Mouse (Mus musculus): ENCODE measurements around the gene Daglb. TPM values are rescaled to one million over a fixed set of nuclear protein-coding genes. Genes with fewer than 3 reads are reported as not detected.

Daglb gene
- polyA plus RNA-seq (2014; fragmentation: Nextera tagmentation; extraction: Ambion mirVana) = 9.3 and 10.3 TPM in 2 replicates

GRCm38 (mm10) chr5:143464100-143464756, at the start of gene Daglb:
Gene Daglb, plus strand, starts transcription at chr5:143464584.
- Histone ChIP-seq H3K9me3 (ENCODE audit: control insufficient read depth, low read length) (no peaks in the 10 kb centered on the region), H3K27me3 (replicated peaks; ENCODE audit: control insufficient read depth, insufficient read depth, low read length) (no peaks in the 10 kb centered on the region), H3K9ac (ENCODE audit: low read length) (peak within 1 kb of the TSS; percentile 56), H3K36me3 (ENCODE audit: control insufficient read depth, insufficient read depth, low read length) (no peaks in the 10 kb centered on the region), H3K4me2 (ENCODE audit: low read length) (peak within 1 kb of the TSS; percentile 97), H3K4me3 (ENCODE audit: low read depth, low read length) (peak within 1 kb of the TSS; percentile 50), H3K27ac (ENCODE audit: low read depth) (no peak within 1 kb of the TSS), H3K4me1 (replicated peaks; ENCODE audit: control insufficient read depth, insufficient read depth, low read length) (peaks cover 12% of the 10 kb centered on the region)
- peak; percentile 89 for DNase-seq (ENCODE audit: low spot score)
- ATAC-seq (replicated peaks; ENCODE audit: low FRiP score, low TSS enrichment, low read depth) = peak; percentile 95
- 2% methylated on average over 43 of the region's 43 CpGs for WGBS

- no peaks in the 10 kb centered on the region for H3K27me3 ChIP-seq (replicated peaks; ENCODE audit: control insufficient read depth, insufficient read depth, low read length)
- no peak overlapping the region for H3K9ac ChIP-seq (ENCODE audit: low read length)
- H3K9me3 ChIP-seq (ENCODE audit: control insufficient read depth, low read length) = 0 out of 2 replicates have a peak, but pooled peaks cover 4% of the 10 kb centered on the region
- ATAC-seq (replicated peaks; ENCODE audit: low FRiP score, low TSS enrichment, low read depth) (no peak), DNase-seq (ENCODE audit: low spot score) (no peak)
- no peak overlapping the region for H3K4me3 ChIP-seq (ENCODE audit: low read depth, low read length)
- no peaks in the 10 kb centered on the region for H3K4me1 ChIP-seq (replicated peaks; ENCODE audit: control insufficient read depth, insufficient read depth, low read length)
- no peak overlapping the region for H3K27ac ChIP-seq (ENCODE audit: low read depth)
- WGBS = 86% methylated on average over 4 of the region's 4 CpGs
- H3K4me2 ChIP-seq (ENCODE audit: low read length) = no peak overlapping the region
- peaks cover 61% of the 10 kb centered on the region for H3K36me3 ChIP-seq (ENCODE audit: control insufficient read depth, insufficient read depth, low read length)
Measured at GRCm38 (mm10) chr5:143421484-143421883, 42.9 kb upstream of the Daglb start.

- Histone ChIP-seq H3K4me1 (replicated peaks; ENCODE audit: control insufficient read depth, insufficient read depth, low read length) (no peaks in the 10 kb centered on the region), H3K4me3 (ENCODE audit: low read depth, low read length) (no peak overlapping the region), H3K27ac (ENCODE audit: low read depth) (no peak overlapping the region), H3K9ac (ENCODE audit: low read length) (no peak overlapping the region), H3K9me3 (ENCODE audit: control insufficient read depth, low read length) (no peaks in the 10 kb centered on the region), H3K27me3 (replicated peaks; ENCODE audit: control insufficient read depth, insufficient read depth, low read length) (no peaks in the 10 kb centered on the region), H3K4me2 (ENCODE audit: low read length) (no peak overlapping the region), H3K36me3 (ENCODE audit: control insufficient read depth, insufficient read depth, low read length) (peaks cover 46% of the 10 kb centered on the region)
- 67% methylated on average over 4 of the region's 4 CpGs for WGBS
- ATAC-seq (replicated peaks; ENCODE audit: low FRiP score, low TSS enrichment, low read depth) = 0 out of 2 replicates have a peak, but pooled peaks have one; percentile 16
- no peak for DNase-seq (ENCODE audit: low spot score)
Measured at GRCm38 (mm10) chr5:143422990-143423389, 41.4 kb upstream of the Daglb start.

- Histone ChIP-seq H3K9me3 (ENCODE audit: control insufficient read depth, low read length) (no peaks in the 10 kb centered on the region), H3K27ac (ENCODE audit: low read depth) (no peak overlapping the region), H3K9ac (ENCODE audit: low read length) (no peak overlapping the region), H3K4me2 (ENCODE audit: low read length) (no peak overlapping the region), H3K4me1 (replicated peaks; ENCODE audit: control insufficient read depth, insufficient read depth, low read length) (no peaks in the 10 kb centered on the region), H3K36me3 (ENCODE audit: control insufficient read depth, insufficient read depth, low read length) (peaks cover 36% of the 10 kb centered on the region), H3K27me3 (replicated peaks; ENCODE audit: control insufficient read depth, insufficient read depth, low read length) (no peaks in the 10 kb centered on the region), H3K4me3 (ENCODE audit: low read depth, low read length) (no peak overlapping the region)
- WGBS = 28% methylated on average over 6 of the region's 6 CpGs
- peak; percentile 78 for DNase-seq (ENCODE audit: low spot score)
- ATAC-seq (replicated peaks; ENCODE audit: low FRiP score, low TSS enrichment, low read depth) = no peak
Measured at GRCm38 (mm10) chr5:143423899-143424519, 40.4 kb upstream of the Daglb start.

- Histone ChIP-seq H3K4me2 (ENCODE audit: low read length) (no peak overlapping the region), H3K27ac (ENCODE audit: low read depth) (no peak overlapping the region), H3K4me1 (replicated peaks; ENCODE audit: control insufficient read depth, insufficient read depth, low read length) (no peaks in the 10 kb centered on the region), H3K9me3 (ENCODE audit: control insufficient read depth, low read length) (no peaks in the 10 kb centered on the region), H3K27me3 (replicated peaks; ENCODE audit: control insufficient read depth, insufficient read depth, low read length) (no peaks in the 10 kb centered on the region), H3K9ac (ENCODE audit: low read length) (no peak overlapping the region), H3K36me3 (ENCODE audit: control insufficient read depth, insufficient read depth, low read length) (no peaks in the 10 kb centered on the region), H3K4me3 (ENCODE audit: low read depth, low read length) (no peak overlapping the region)
- peak; percentile 86 for DNase-seq (ENCODE audit: low spot score)
- no peak for ATAC-seq (replicated peaks; ENCODE audit: low FRiP score, low TSS enrichment, low read depth)
- 5% methylated on average over 4 of the region's 4 CpGs for WGBS
Measured at GRCm38 (mm10) chr5:143434421-143434820, 30.0 kb upstream of the Daglb start.

GRCm38 (mm10) chr5:143441298-143441697, 23.1 kb upstream of the Daglb start:
- H3K27ac ChIP-seq (ENCODE audit: low read depth) = no peak overlapping the region
- H3K4me2 ChIP-seq (ENCODE audit: low read length) = no peak overlapping the region
- no peak for ATAC-seq (replicated peaks; ENCODE audit: low FRiP score, low TSS enrichment, low read depth)
- H3K27me3 ChIP-seq (replicated peaks; ENCODE audit: control insufficient read depth, insufficient read depth, low read length) = no peaks in the 10 kb centered on the region
- no peaks in the 10 kb centered on the region for H3K36me3 ChIP-seq (ENCODE audit: control insufficient read depth, insufficient read depth, low read length)
- 55% methylated on average over 3 of the region's 3 CpGs for WGBS
- H3K4me3 ChIP-seq (ENCODE audit: low read depth, low read length) = no peak overlapping the region
- DNase-seq (ENCODE audit: low spot score) = no peak
- H3K4me1 ChIP-seq (replicated peaks; ENCODE audit: control insufficient read depth, insufficient read depth, low read length) = no peaks in the 10 kb centered on the region
- no peak overlapping the region for H3K9ac ChIP-seq (ENCODE audit: low read length)
- no peaks in the 10 kb centered on the region for H3K9me3 ChIP-seq (ENCODE audit: control insufficient read depth, low read length)

GRCm38 (mm10) chr5:143441753-143442152, 22.6 kb upstream of the Daglb start:
- Histone ChIP-seq H3K4me1 (replicated peaks; ENCODE audit: control insufficient read depth, insufficient read depth, low read length) (no peaks in the 10 kb centered on the region), H3K36me3 (ENCODE audit: control insufficient read depth, insufficient read depth, low read length) (no peaks in the 10 kb centered on the region), H3K4me3 (ENCODE audit: low read depth, low read length) (no peak overlapping the region), H3K27ac (ENCODE audit: low read depth) (no peak overlapping the region), H3K4me2 (ENCODE audit: low read length) (no peak overlapping the region), H3K9ac (ENCODE audit: low read length) (no peak overlapping the region), H3K9me3 (ENCODE audit: control insufficient read depth, low read length) (no peaks in the 10 kb centered on the region), H3K27me3 (replicated peaks; ENCODE audit: control insufficient read depth, insufficient read depth, low read length) (no peaks in the 10 kb centered on the region)
- no peak for DNase-seq (ENCODE audit: low spot score)
- 85% methylated on average over 12 of the region's 12 CpGs for WGBS
- no peak for ATAC-seq (replicated peaks; ENCODE audit: low FRiP score, low TSS enrichment, low read depth)

GRCm38 (mm10) chr5:143463671-143464070, 713 bp upstream of the Daglb start:
- 76% methylated on average over 11 of the region's 11 CpGs for WGBS

GRCm38 (mm10) chr5:143464757-143465118, 354 bp downstream of the Daglb start:
- H3K27ac ChIP-seq (ENCODE audit: low read depth) = no peak overlapping the region
- H3K9ac ChIP-seq (ENCODE audit: low read length) = peak overlapping the region; percentile 56
- H3K4me3 ChIP-seq (ENCODE audit: low read depth, low read length) = peak overlapping the region; percentile 50
- no peaks in the 10 kb centered on the region for H3K9me3 ChIP-seq (ENCODE audit: control insufficient read depth, low read length)
- DNase-seq (ENCODE audit: low spot score) (no peak), ATAC-seq (replicated peaks; ENCODE audit: low FRiP score, low TSS enrichment, low read depth) (peak; percentile 61; the same call in 1 of the 2 replicates)
- H3K4me1 ChIP-seq (replicated peaks; ENCODE audit: control insufficient read depth, insufficient read depth, low read length) = peaks cover 12% of the 10 kb centered on the region
- under 1% methylated on average over 20 of the region's 20 CpGs for WGBS
- no peaks in the 10 kb centered on the region for H3K27me3 ChIP-seq (replicated peaks; ENCODE audit: control insufficient read depth, insufficient read depth, low read length)
- no peaks in the 10 kb centered on the region for H3K36me3 ChIP-seq (ENCODE audit: control insufficient read depth, insufficient read depth, low read length)
- peak overlapping the region; percentile 97 for H3K4me2 ChIP-seq (ENCODE audit: low read length)

More at GRCm38 (mm10) chr5:143463671-143464070, 713 bp upstream of the Daglb start:
- Histone ChIP-seq H3K4me2 (ENCODE audit: low read length) (peak overlapping the region; percentile 97), H3K4me3 (ENCODE audit: low read depth, low read length) (peak overlapping the region; percentile 50), H3K27ac (ENCODE audit: low read depth) (no peak overlapping the region), H3K36me3 (ENCODE audit: control insufficient read depth, insufficient read depth, low read length) (no peaks in the 10 kb centered on the region), H3K4me1 (replicated peaks; ENCODE audit: control insufficient read depth, insufficient read depth, low read length) (peaks cover 12% of the 10 kb centered on the region), H3K9me3 (ENCODE audit: control insufficient read depth, low read length) (no peaks in the 10 kb centered on the region), H3K27me3 (replicated peaks; ENCODE audit: control insufficient read depth, insufficient read depth, low read length) (no peaks in the 10 kb centered on the region), H3K9ac (ENCODE audit: low read length) (peak overlapping the region; percentile 56)
- no peak for DNase-seq (ENCODE audit: low spot score)
- no peak for ATAC-seq (replicated peaks; ENCODE audit: low FRiP score, low TSS enrichment, low read depth)
